Mouse (Mus musculus) megakaryocyte-erythroid progenitor cell, adult 5-6 weeks (primary cell): ENCODE measurements around the gene Eng. TPM values are rescaled to one million over a fixed set of nuclear protein-coding genes. Genes with fewer than 3 reads are reported as not detected.

ENCODE experiments used
- ATAC-seq: replicated peaks from 2 replicates; pipeline ENCODE4 v1.8.0; 2016; ENCODE audit warnings: mild to moderate bottlenecking, inconsistent platforms; ENCODE audit not compliant: severe bottlenecking, poor library complexity, low FRiP score, low TSS enrichment
- total RNA-seq, 2 experiments: library from RNA; stranded (forward) in 1 of 2; stranded (reverse) in 1 of 2; fragments of 200-1000, 215-1000 nt in 1 of 2; fragments of >200 nt in 1 of 2; fragmentation: Nextera tagmentation in 1 of 2; gene quantifications; 2 replicates each; pipeline ENCODE4 v1.2.3; 2014 to 2017

Gene Eng
- total RNA-seq, 2 experiments from 2014 or later: 21.3 to 97.0 TPM

DNA sequence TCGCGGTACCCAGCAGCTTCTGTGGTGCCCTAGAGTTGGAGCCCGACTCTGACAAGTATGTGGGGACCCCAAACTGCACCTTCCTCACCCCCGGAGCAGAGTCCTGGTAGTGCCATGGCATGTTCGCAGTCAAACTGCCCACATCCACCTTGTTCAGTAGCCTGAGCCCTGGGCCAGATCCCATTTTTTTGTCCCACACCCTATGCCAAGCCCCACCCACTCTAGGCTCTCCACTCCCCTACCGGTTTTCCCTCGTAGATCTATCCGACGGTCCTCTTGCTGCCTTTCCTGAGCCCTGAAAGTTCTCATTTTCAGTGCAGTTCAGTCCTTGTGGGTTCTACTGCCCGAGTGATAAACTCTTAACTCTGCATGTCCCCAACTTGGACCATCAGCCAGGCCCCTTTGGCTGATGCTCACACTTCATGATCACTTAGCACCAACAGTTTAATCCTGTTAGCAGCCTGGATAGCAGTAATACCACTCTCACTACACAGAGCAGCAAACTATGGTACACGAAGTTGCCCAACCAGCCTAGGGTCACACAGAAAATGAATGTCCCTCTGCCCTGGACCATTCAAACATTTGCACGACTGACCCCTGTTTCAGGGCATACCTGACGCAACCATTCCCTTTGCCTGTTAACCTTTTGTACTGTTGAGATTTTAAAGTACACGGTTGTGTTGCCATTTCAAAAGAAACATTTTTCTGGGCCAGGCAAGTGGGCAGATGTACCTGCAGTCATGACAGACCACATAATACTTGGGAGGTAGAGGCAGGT is 54.8 kb downstream of the Eng start:
- no peak for ATAC-seq

DNA sequence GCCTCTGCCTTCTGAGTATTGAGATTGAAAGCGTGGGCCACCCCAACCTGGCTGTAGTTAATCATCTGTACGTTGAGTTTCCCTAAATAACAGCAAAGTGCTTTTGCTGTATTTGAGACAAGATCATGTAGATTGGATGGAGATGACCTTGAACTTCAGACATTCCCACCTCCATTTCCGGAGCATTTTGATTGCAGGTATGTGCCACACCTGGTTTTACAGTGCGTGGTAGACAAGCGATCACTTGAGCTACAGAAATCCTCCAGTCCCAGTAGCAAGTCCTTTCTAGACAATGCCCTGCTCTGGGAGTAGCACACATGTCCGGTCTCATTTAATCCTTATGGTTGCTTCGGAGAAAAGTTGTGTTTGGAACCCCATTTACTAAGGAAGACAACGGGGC is 56.7 kb downstream of the Eng start:
- no peak for ATAC-seq

GRCm38 (mm10) chr2:32704021-32704421 is 57.6 kb downstream of the Eng start, which contains the start of gene Fpgs:
Gene Fpgs, minus strand, starts transcription at chr2:32704145.
- ATAC-seq: no peak

DNA sequence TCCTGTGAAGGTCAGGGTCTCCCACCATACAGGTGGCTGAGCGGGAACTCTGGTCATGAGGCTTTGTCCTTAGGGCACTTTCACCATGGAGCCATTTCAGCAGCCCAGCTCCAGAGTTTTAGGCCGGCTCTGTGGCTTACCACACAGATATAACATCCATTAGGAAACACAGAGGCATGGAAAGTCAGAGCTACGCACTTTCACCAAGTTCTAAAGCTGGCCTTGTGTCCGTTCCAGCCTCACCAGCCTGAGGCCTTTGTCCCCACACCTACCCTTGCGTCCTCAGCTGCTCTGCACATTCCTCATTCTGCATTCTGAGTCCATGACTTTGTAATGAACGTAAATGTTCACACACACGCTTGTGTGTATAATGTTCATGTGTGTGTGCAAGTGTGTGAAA is 58.6 kb downstream of the Eng start:
- ATAC-seq: no peak

GRCm38 (mm10) chr2:32706971-32707370 is 60.6 kb downstream of the Eng start:
- no peak for ATAC-seq

DNA sequence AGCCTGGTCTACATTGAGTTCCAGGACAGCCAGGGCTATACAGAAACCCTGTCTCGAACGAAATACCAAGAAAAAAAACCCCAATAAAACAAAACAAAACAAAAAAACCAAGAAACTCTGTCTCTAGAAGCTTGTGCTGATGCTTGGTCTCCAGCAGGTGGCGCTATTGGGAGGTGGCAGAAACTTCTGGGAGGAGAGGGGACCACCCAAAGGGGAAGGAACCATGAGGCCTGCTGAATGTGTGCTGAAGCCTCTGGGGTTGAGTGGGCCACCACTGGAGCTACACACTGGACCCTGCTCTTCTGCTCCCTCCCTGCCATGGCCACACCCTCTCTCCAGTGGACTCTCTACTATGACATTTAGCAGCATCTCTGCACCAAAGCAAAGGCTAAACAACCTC is 62.2 kb downstream of the Eng start:
- ATAC-seq: no peak

DNA sequence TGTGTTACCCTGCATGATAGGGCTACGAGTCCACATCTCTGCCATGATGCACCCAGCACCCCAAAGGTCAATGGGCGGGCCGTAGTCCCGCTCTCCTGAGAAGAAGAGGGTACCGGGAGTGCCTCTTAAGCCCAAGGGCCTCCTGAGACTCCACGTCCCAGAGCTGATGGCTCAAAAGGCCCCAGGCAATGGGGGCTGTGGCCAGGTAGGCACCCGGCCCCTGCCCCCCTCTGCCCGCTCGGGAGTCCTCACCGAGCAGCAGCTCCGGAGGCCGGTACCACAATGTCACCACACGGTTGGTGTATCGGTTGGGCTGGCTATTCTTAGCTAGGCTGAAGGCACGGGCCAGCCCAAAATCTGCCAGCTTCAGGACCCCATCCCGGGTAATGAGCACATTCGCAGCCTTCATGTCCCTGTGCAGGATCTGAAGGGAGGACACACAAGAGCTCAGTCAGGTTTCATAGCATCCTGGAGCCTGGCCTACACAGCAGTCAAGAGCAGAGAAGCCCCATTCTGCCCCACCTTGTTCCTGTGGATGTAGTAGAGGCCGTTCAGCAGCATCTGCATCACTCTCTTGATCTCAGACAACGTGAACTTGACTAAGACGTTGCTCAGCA is 63.2 kb downstream of the Eng start:
- ATAC-seq: no peak

GRCm38 (mm10) chr2:32710425-32710824 is 64.0 kb downstream of the Eng start:
- no peak for ATAC-seq

DNA sequence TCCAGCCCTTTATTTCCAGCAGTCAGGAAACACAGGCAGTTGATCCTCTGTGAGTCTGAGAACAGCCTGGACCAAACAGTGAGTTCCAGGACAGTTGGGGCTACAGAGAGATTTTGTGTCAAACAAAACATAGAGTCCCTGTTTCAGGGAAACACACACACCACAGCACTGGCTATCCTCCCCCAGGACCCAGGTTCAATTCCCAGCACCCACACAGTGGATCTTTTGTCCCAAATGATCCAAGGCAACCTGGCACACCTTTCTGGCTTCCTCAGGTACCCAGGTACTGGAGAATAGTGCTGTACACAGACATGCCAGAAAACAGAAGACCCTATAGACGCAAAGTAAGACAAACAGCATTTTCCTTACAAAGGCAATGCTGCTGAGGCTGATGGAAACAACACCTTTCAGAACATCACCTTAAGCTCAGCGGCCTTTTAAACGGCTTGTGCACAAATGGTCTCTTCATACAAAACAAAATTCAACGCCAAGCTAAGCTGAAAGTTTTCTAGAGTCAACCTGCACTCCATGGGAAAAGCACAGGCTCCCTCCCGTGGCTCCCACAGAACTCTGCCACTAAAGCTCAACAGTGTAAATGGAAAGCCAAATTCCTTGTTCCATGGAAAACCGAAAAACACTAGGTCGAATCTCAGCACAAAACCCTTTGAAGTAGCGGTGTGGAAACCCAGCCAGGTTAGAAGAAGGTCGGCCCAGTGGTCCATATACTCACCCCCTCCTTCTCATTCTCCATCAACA is 65.1 kb downstream of the Eng start:
- ATAC-seq: no peak

GRCm38 (mm10) chr2:32712108-32712551 is 65.7 kb downstream of the Eng start:
- peak; percentile 52 for ATAC-seq

- peak; percentile 54 for ATAC-seq
These were observed 66.2 kb downstream of the Eng start for GRCm38 (mm10) chr2:32712586-32712933.

DNA sequence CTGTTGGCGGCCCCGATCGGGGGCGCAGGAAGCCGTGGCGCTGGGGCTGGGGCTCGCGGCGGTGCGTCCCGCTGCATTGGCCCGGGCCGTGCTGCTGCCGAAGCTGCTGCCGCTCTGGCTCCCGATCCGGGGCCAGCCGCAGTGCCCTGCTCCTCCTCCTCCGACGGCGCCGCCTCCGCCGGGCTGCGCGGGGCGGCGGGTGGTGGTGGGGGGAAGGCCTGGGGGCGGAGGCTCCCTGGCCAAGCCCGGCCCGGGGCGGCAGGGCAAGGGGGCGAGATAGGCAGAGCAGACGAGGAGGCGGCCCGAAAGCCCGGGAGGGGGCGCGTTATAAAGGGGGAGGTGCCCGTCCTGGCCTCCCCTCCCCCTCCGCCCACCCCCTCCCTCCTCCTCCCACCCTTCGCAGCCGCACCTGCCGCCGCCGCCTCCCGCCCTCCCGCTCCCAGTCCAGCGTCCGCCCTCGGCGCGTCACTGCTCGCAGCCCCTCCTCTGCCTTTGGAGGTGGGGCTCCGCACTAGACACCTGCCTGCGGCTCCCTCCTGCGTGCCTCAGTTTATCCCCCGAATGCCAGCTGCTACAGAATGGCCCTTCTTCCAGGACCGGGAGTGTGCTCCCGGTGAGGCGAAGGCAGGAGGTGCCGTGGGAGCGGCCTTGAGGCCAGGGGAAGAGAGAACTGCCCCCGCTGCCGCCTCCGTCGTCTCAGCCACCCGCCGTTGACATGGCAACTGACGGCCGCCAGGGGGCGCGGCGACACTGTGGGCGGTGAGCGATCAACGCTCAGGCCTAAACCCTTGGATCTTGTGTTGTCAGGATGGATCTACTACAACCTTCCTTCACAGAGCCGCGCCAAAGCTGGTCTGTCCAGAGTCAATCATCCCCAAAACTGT is 66.8 kb downstream of the Eng start, which contains the start of gene Cdk9:
Gene Cdk9 (minus strand): TSS at position 143 of the 884 bp plus-strand sequence.
- peak; percentile 76 for ATAC-seq

DNA sequence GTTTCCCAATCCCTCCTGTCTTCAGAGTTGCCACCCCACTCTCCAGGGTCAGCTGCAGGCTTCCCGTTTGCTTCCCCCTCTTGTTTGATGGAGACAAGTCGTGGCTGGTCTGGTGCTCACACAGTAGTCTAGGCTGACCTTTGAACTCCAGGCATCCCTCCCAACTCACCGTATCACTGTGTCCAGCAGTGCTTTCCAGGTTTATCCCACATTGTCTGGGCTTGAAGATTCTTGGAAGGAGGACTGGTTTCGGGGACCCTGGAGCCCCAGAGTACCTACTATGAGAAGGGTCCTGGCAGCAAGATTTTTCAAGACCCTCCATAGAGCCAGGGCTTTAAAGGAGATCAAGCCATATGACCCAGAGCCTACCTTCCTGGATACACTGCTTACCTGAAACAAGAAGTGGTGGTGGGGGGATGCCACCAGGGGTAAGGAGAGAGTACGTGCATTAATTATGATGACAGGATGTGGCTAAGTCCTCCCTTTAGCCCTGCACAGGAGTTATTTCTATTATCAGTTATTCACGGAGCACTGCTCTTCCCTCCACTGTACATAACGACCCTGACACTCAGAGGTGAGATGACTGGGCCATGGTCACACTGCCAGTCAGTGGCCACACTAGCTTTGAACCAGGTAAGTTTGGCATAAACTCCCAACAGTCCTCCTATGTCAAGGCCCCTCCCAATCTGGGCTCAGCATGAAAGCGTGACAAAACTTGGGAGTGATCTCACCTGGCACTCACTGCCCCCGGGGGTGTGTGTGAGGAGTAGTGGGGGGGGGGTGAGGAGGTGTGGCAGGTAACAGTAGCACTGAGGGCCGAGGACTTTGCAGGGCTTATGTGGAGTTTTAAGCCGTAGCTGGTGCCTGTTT is 68.0 kb downstream of the Eng start:
- no peak for ATAC-seq

DNA sequence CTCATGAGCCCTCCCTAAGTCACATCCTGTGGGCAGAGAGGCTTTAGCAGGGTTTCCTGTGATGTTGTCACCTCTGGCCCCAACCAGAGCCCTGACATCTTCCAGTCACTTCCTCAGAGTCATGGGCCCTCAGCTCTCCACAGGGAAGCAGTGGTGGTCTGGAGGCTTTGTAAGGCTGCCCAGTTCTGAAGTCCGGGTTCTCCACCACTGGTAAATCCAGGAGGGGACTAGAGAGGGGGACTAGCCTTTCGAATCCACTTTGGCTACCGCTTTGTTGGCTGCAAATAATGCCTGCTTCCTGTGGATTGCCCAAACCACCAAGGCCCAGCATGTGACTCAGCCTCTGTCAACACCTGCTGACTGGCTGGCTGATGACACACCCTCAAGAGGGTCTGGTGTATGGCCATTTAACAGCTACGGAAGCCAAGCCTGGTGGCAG is 68.6 kb downstream of the Eng start:
- ATAC-seq: 0 out of 2 replicates have a peak, but pooled peaks have one; percentile 18

DNA sequence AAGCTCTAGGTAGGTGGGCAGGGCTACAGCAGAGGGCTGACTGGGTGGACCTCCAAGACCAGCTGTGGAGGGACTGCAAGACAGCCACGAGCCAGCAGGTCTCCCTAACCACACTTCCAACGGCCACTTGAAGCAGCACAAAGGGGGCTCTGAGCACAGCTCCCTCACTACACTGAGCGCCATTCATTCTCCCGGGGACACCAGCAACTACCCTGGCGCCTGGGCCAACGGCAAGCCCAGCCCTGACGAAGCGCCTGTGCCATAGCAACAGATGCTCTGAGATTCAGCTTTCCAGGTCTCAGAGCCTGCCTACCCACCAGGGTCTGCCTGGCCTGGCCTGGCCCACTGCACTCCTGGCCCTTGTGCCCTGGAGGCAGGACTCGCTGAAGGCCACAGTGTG is 72.4 kb downstream of the Eng start:
- ATAC-seq: no peak

DNA sequence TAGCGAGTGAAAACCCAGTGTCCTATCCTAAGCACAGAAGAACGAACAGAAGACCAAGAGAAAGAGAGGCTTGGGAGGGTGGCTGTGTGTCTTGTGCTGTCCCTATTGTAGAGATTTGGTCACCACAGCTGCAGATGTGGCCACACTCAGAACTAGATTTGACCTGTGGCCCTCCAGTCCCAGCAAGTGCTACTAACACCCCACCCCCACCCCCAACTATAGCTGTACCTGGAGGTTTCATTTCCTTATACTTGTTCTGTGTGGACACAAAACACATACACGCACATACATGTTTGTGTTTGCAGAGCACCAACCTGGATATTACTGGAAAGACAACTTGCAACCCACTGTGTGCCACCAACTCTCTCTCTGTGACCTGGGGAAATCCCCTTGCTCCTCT is 73.7 kb downstream of the Eng start:
- ATAC-seq: no peak

- no peak for ATAC-seq
These were observed 74.4 kb downstream of the Eng start, which contains the start of gene Sh2d3c for GRCm38 (mm10) chr2:32720681-32721229. Gene Sh2d3c, plus strand, starts transcription at chr2:32721055.

DNA sequence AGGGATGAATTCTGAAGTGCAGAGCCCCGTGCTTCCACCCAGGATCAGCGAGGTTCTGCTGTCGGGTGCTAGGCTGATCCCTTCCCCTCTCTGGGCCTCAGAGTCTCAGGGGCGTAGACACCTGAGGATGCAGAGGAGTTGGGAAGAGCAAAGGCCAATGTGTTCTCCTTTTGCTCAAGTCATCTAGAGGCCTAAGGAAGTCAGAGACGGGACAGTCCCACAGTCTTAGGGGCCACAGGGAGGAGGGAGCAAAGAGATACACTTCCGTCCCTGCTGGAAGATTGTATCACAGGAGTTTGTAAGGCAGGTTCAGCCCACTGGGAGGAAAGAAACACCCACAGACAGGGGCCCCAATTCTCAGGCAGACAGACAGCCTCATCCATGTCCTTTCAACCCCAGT is 75.7 kb downstream of the Eng start:
- ATAC-seq: 0 out of 2 replicates have a peak, but pooled peaks have one; percentile 35
